Mouse (Mus musculus): ENCODE data around the gene Map3k5.

DNA sequence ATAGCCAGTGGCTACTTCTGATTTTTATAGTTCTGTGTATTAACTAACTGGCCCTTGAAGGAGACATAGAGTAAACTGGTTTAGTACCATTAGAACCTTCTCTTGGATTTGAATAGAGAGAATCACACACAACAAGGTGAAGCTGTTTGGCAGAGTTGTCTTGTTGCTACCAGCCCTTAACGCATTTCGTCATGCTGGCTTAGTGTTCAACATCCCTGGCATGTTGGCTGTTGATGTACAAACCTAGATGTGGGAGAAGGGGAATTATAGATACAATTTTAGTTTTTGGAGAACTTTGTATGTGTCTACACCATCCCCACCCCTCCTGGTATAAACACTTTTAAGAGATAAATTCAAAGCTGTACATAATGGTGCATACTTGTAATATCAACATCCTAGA lies 251.5 kb downstream of the Map3k5 start:
- no peak for TF ChIP-seq HCFC1 (IDR thresholded peaks at IDR 0.05; ENCODE audit: low read depth, low read length)
- no peak for TF ChIP-seq ETS1 (conservative IDR thresholded peaks at IDR 0.05; ENCODE audit: low read depth, low read length)
- TF ChIP-seq MEF2A (IDR thresholded peaks at IDR 0.05; ENCODE audit: borderline replicate concordance, low read depth, low read length), result no peak
- TF ChIP-seq RAD21 (IDR thresholded peaks at IDR 0.05; ENCODE audit: low read depth, low read length), result no peak
- TF ChIP-seq CTCF (conservative IDR thresholded peaks at IDR 0.05 in 1 of 2, IDR thresholded peaks at IDR 0.05 in 1 of 2; ENCODE audit: low read depth in 2 of 2, low read length in 2 of 2), result no peak
- no peak for TF ChIP-seq POLR2AphosphoS2 (IDR thresholded peaks at IDR 0.05; ENCODE audit: low read depth, low read length)
- no peak for TF ChIP-seq GABPA (IDR thresholded peaks at IDR 0.05; ENCODE audit: insufficient replicate concordance, low read depth, low read length)

Data from CH12.LX (cell line).